Mouse (Mus musculus) urinary bladder, adult 2 months (tissue): ENCODE results near the gene Tmprss6. TPM values are rescaled to one million over a fixed set of nuclear protein-coding genes. Genes with fewer than 3 reads are reported as not detected.

Experiments used
- DNase-seq: peaks from one replicate; pipeline ENCODE4 v3.0.0; 2022; ENCODE audit warnings: low spot score
- polyA plus RNA-seq: library from polyadenylated mRNA; depleted of rRNA; stranded (reverse); fragments of >200 nt; gene quantifications from 2 replicates; pipeline ENCODE4 v1.2.3, GENCODE M21; 2012; rRNA removed

Tmprss6 gene
- polyA plus RNA-seq, 1 experiment: 0.56 TPM

GRCm38 (mm10) chr15:78414157-78414556 is 54.3 kb downstream of the Tmprss6 start:
- DNase-seq: no peak

GRCm38 (mm10) chr15:78413719-78414117 is 54.7 kb downstream of the Tmprss6 start:
- no peak for DNase-seq

GRCm38 (mm10) chr15:78413083-78413718 is 55.2 kb downstream of the Tmprss6 start:
- no peak for DNase-seq

- DNase-seq: no peak
Observed at GRCm38 (mm10) chr15:78409570-78410052, 58.8 kb downstream of the Tmprss6 start.

GRCm38 (mm10) chr15:78406293-78406934 is 62.0 kb downstream of the Tmprss6 start, which contains the start of gene Mpst:
Mpst (plus strand) TSS chr15:78406416.
- peak; percentile 86 for DNase-seq

GRCm38 (mm10) chr15:78405517-78406211 is 62.8 kb downstream of the Tmprss6 start, which contains the start of gene Tst:
Tst (minus strand) TSS chr15:78405907.
- DNase-seq: peak; percentile 72

- DNase-seq: no peak
Observed at GRCm38 (mm10) chr15:78405098-78405497, 63.3 kb downstream of the Tmprss6 start.

- DNase-seq: no peak
Observed at GRCm38 (mm10) chr15:78403896-78404295, 64.5 kb downstream of the Tmprss6 start.

- no peak for DNase-seq
Observed at GRCm38 (mm10) chr15:78403301-78403741, 65.1 kb downstream of the Tmprss6 start.

GRCm38 (mm10) chr15:78402423-78402822 is 66.0 kb downstream of the Tmprss6 start:
- no peak for DNase-seq

GRCm38 (mm10) chr15:78401921-78402320 is 66.5 kb downstream of the Tmprss6 start:
- DNase-seq: no peak

GRCm38 (mm10) chr15:78401345-78401744 is 67.1 kb downstream of the Tmprss6 start:
- DNase-seq: no peak

- no peak for DNase-seq
Observed at GRCm38 (mm10) chr15:78395478-78395962, 72.9 kb downstream of the Tmprss6 start, which contains the start of gene Tex33. Tex33 (minus strand) TSS chr15:78395912.

GRCm38 (mm10) chr15:78390855-78391254 is 77.6 kb downstream of the Tmprss6 start:
- DNase-seq: no peak

Other genes starting within 250 kb of the Tmprss6 start
- gene Ncf4, start 223.8 kb downstream of the Tmprss6 start, polyA plus RNA-seq: 14.7 and 24.4 TPM in 2 replicates
- 6.5 and 7.3 TPM in 2 replicates for gene Csf2rb2, start 162.9 kb downstream of the Tmprss6 start, polyA plus RNA-seq
- 5.9 and 6.8 TPM in 2 replicates for gene Csf2rb, start 142.9 kb downstream of the Tmprss6 start, polyA plus RNA-seq
- gene Tex33, start 72.7 kb downstream of the Tmprss6 start, polyA plus RNA-seq: 0.07 TPM in 1 of 2 replicates, not detected in the other
- 31.3 and 37.1 TPM in 2 replicates for gene Tst, start 62.7 kb downstream of the Tmprss6 start, polyA plus RNA-seq
- 80.2 and 82.5 TPM in 2 replicates for gene Mpst, start 62.2 kb downstream of the Tmprss6 start, polyA plus RNA-seq
- 121 and 128 TPM in 2 replicates for gene Kctd17, start 40.1 kb downstream of the Tmprss6 start, polyA plus RNA-seq
- gene Il2rb, start 26.6 kb upstream of the Tmprss6 start, polyA plus RNA-seq: 3.6 and 3.8 TPM in 2 replicates
- gene C1qtnf6, start 62.8 kb upstream of the Tmprss6 start, polyA plus RNA-seq: 29.8 and 36.9 TPM in 2 replicates
- 0.07 and 0.11 TPM in 2 replicates for gene Sstr3, start 76.1 kb upstream of the Tmprss6 start, polyA plus RNA-seq
- gene Rac2, start 104.1 kb upstream of the Tmprss6 start, polyA plus RNA-seq: 13.8 and 15.0 TPM in 2 replicates
- gene Cyth4, start 128.4 kb upstream of the Tmprss6 start, polyA plus RNA-seq: 17.5 and 18.3 TPM in 2 replicates